Mouse (Mus musculus): ENCODE data around the gene Ifi27l2a. TPM values are rescaled to one million over a fixed set of nuclear protein-coding genes. Genes with fewer than 3 reads are reported as not detected.
"Not testable (repeated sequence)": the region's sequence is repeated elsewhere in the genome, so short reads cannot be mapped to it uniquely, and the experiment has no call there.

The Ifi27l2a gene
- total RNA-seq, 1 experiment, result 2.1 TPM

- no peak overlapping the region for H3K4me3 ChIP-seq (ENCODE audit: insufficient read depth in 1 of 2, low read depth in 1 of 2, low read length in 2 of 2, poor library complexity in 1 of 2, severe bottlenecking in 1 of 2)
- no peaks in the 10 kb centered on the region for H3K9me3 ChIP-seq (ENCODE audit: control insufficient read depth, insufficient read depth, low read depth, low read length)
- no peaks in the 10 kb centered on the region for H3K36me3 ChIP-seq (ENCODE audit: control insufficient read depth, insufficient read depth, low read length, poor library complexity, severe bottlenecking)
- in situ Hi-C loops (cut with MboI; ENCODE audit: low sequenced_read_pairs in 2 of 2, unreplicated experiment in 2 of 2), result no loop called here
- H3K4me1 ChIP-seq (ENCODE audit: control insufficient read depth in 2 of 2, insufficient read depth in 2 of 2, low read length in 2 of 2, poor library complexity in 1 of 2), result no peaks in the 10 kb centered on the region
- TF ChIP-seq ZNF384 (IDR thresholded peaks at IDR 0.05; ENCODE audit: low read depth, low read length), result no peak
- TF ChIP-seq MAFK (IDR thresholded peaks at IDR 0.05; ENCODE audit: insufficient read depth, low read depth, low read length), result no peak
- no peak for TF ChIP-seq ZC3H11A (IDR thresholded peaks at IDR 0.05; ENCODE audit: borderline replicate concordance, low read depth, low read length)
- no peak for TF ChIP-seq CHD2 (IDR thresholded peaks at IDR 0.05; ENCODE audit: low read depth, low read length)
- no peak for TF ChIP-seq HCFC1 (IDR thresholded peaks at IDR 0.05; ENCODE audit: borderline replicate concordance, insufficient read depth, low read length)
- H3K27ac ChIP-seq (ENCODE audit: insufficient read depth, low read depth, low read length, poor library complexity, severe bottlenecking), result no peak overlapping the region
- no peak for DNase-seq (ENCODE audit: low read depth, low spot score)
- H3K9ac ChIP-seq (ENCODE audit: insufficient read depth, low read depth, low read length, poor library complexity, severe bottlenecking), result no peak overlapping the region
Observed at GRCm38 (mm10) chr12:103476779-103477389, 33.4 kb upstream of the Ifi27l2a start.

DNA sequence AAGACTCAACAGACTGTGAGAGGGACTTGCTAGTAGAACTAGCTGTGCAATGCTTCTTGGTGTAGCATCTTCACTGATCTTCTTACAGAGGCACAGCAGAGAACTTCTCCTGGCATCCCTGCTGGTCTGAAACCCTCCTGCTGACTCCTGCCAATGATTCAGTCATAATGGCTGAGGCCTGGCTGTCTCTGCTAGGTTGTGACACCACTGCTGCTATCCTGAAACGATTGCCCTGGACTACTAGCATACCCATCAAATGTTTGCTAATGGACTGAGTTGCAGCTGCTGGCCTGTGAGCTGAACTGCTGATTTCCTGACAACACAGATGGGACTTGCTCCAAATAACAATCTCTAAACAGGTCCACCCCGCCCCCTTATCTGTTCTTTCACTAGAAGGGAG lies 31.0 kb upstream of the Ifi27l2a start:
- H3K9me3 ChIP-seq (ENCODE audit: control insufficient read depth, insufficient read depth, low read depth, low read length), result no peaks in the 10 kb centered on the region
- no peaks in the 10 kb centered on the region for H3K4me1 ChIP-seq (ENCODE audit: control insufficient read depth in 2 of 2, insufficient read depth in 2 of 2, low read length in 2 of 2, poor library complexity in 1 of 2)
- in situ Hi-C loops (cut with MboI; ENCODE audit: low sequenced_read_pairs in 2 of 2, unreplicated experiment in 2 of 2), result no loop called here
- no peaks in the 10 kb centered on the region for H3K36me3 ChIP-seq (ENCODE audit: control insufficient read depth, insufficient read depth, low read length, poor library complexity, severe bottlenecking)
- H3K4me3 ChIP-seq (ENCODE audit: insufficient read depth in 1 of 2, low read depth in 1 of 2, low read length in 2 of 2, poor library complexity in 1 of 2, severe bottlenecking in 1 of 2), result no peak overlapping the region
- no peak for DNase-seq (ENCODE audit: low read depth, low spot score)
- TF ChIP-seq ZC3H11A (IDR thresholded peaks at IDR 0.05; ENCODE audit: borderline replicate concordance, low read depth, low read length), result no peak
- TF ChIP-seq CHD2 (IDR thresholded peaks at IDR 0.05; ENCODE audit: low read depth, low read length), result no peak
- no peak for TF ChIP-seq ZNF384 (IDR thresholded peaks at IDR 0.05; ENCODE audit: low read depth, low read length)
- TF ChIP-seq MAFK (IDR thresholded peaks at IDR 0.05; ENCODE audit: insufficient read depth, low read depth, low read length), result no peak
- no peak for TF ChIP-seq HCFC1 (IDR thresholded peaks at IDR 0.05; ENCODE audit: borderline replicate concordance, insufficient read depth, low read length)
- no peak overlapping the region for H3K27ac ChIP-seq (ENCODE audit: insufficient read depth, low read depth, low read length, poor library complexity, severe bottlenecking)
- H3K9ac ChIP-seq (ENCODE audit: insufficient read depth, low read depth, low read length, poor library complexity, severe bottlenecking), result no peak overlapping the region

- TF ChIP-seq ZNF384 (IDR thresholded peaks at IDR 0.05; ENCODE audit: low read depth, low read length) (no peak), MAFK (IDR thresholded peaks at IDR 0.05; ENCODE audit: insufficient read depth, low read depth, low read length) (no peak), CHD2 (IDR thresholded peaks at IDR 0.05; ENCODE audit: low read depth, low read length) (no peak), ZC3H11A (IDR thresholded peaks at IDR 0.05; ENCODE audit: borderline replicate concordance, low read depth, low read length) (no peak), HCFC1 (IDR thresholded peaks at IDR 0.05; ENCODE audit: borderline replicate concordance, insufficient read depth, low read length) (no peak)
- no peak within 1 kb of the TSS for H3K27ac ChIP-seq (ENCODE audit: insufficient read depth, low read depth, low read length, poor library complexity, severe bottlenecking)
- no peak within 1 kb of the TSS for H3K9ac ChIP-seq (ENCODE audit: insufficient read depth, low read depth, low read length, poor library complexity, severe bottlenecking)
- no peaks in the 10 kb centered on the region for H3K4me1 ChIP-seq (ENCODE audit: control insufficient read depth in 2 of 2, insufficient read depth in 2 of 2, low read length in 2 of 2, poor library complexity in 1 of 2)
- no peak for DNase-seq (ENCODE audit: low read depth, low spot score)
- no peaks in the 10 kb centered on the region for H3K36me3 ChIP-seq (ENCODE audit: control insufficient read depth, insufficient read depth, low read length, poor library complexity, severe bottlenecking)
- in situ Hi-C loops (cut with MboI; ENCODE audit: low sequenced_read_pairs in 2 of 2, unreplicated experiment in 2 of 2), result no loop called here
- no peaks in the 10 kb centered on the region for H3K9me3 ChIP-seq (ENCODE audit: control insufficient read depth, insufficient read depth, low read depth, low read length)
- no peak within 1 kb of the TSS for H3K4me3 ChIP-seq (ENCODE audit: insufficient read depth in 1 of 2, low read depth in 1 of 2, low read length in 2 of 2, poor library complexity in 1 of 2, severe bottlenecking in 1 of 2)
Observed at GRCm38 (mm10) chr12:103457140-103457539, 13.7 kb upstream of the Ifi27l2a start, which contains the start of gene Ifi27l2b. Gene Ifi27l2b, minus strand, starts transcription at chr12:103457223.

- H3K9ac ChIP-seq (ENCODE audit: insufficient read depth, low read depth, low read length, poor library complexity, severe bottlenecking); in situ Hi-C loops (cut with MboI; ENCODE audit: low sequenced_read_pairs in 2 of 2, unreplicated experiment in 2 of 2); H3K27ac ChIP-seq (ENCODE audit: insufficient read depth, low read depth, low read length, poor library complexity, severe bottlenecking); H3K4me3 ChIP-seq (ENCODE audit: insufficient read depth in 1 of 2, low read depth in 1 of 2, low read length in 2 of 2, poor library complexity in 1 of 2, severe bottlenecking in 1 of 2); H3K36me3 ChIP-seq (ENCODE audit: control insufficient read depth, insufficient read depth, low read length, poor library complexity, severe bottlenecking); DNase-seq (ENCODE audit: low read depth, low spot score); H3K4me1 ChIP-seq (ENCODE audit: control insufficient read depth in 2 of 2, insufficient read depth in 2 of 2, low read length in 2 of 2, poor library complexity in 1 of 2); H3K9me3 ChIP-seq (ENCODE audit: control insufficient read depth, insufficient read depth, low read depth, low read length): not testable (repeated sequence)
Observed at GRCm38 (mm10) chr12:103456727-103457126, 13.2 kb upstream of the Ifi27l2a start.

- no peak overlapping the region for H3K27ac ChIP-seq (ENCODE audit: insufficient read depth, low read depth, low read length, poor library complexity, severe bottlenecking)
- no peak for DNase-seq (ENCODE audit: low read depth, low spot score)
- H3K9me3 ChIP-seq (ENCODE audit: control insufficient read depth, insufficient read depth, low read depth, low read length), result no peaks in the 10 kb centered on the region
- H3K4me3 ChIP-seq (ENCODE audit: insufficient read depth in 1 of 2, low read depth in 1 of 2, low read length in 2 of 2, poor library complexity in 1 of 2, severe bottlenecking in 1 of 2), result no peak overlapping the region
- H3K36me3 ChIP-seq (ENCODE audit: control insufficient read depth, insufficient read depth, low read length, poor library complexity, severe bottlenecking), result no peaks in the 10 kb centered on the region
- no peaks in the 10 kb centered on the region for H3K4me1 ChIP-seq (ENCODE audit: control insufficient read depth in 2 of 2, insufficient read depth in 2 of 2, low read length in 2 of 2, poor library complexity in 1 of 2)
- TF ChIP-seq HCFC1 (IDR thresholded peaks at IDR 0.05; ENCODE audit: borderline replicate concordance, insufficient read depth, low read length) (no peak), MAFK (IDR thresholded peaks at IDR 0.05; ENCODE audit: insufficient read depth, low read depth, low read length) (no peak), ZC3H11A (IDR thresholded peaks at IDR 0.05; ENCODE audit: borderline replicate concordance, low read depth, low read length) (no peak), CHD2 (IDR thresholded peaks at IDR 0.05; ENCODE audit: low read depth, low read length) (no peak), ZNF384 (IDR thresholded peaks at IDR 0.05; ENCODE audit: low read depth, low read length) (no peak)
- in situ Hi-C loops (cut with MboI; ENCODE audit: low sequenced_read_pairs in 2 of 2, unreplicated experiment in 2 of 2), result no loop called here
- H3K9ac ChIP-seq (ENCODE audit: insufficient read depth, low read depth, low read length, poor library complexity, severe bottlenecking), result no peak overlapping the region
Observed at GRCm38 (mm10) chr12:103453361-103453760, 9.9 kb upstream of the Ifi27l2a start.
